Mouse (Mus musculus) megakaryocyte-erythroid progenitor cell, adult 5-6 weeks (primary cell): ENCODE measurements at regions not wholly inside any gene's neighbourhood (a gene's known extent, or its start where the extent isn't known, plus 50 kb on each side); places are given as distances from the start of the nearest gene placed in this dataset.
A peak's percentile ranks its signal among the peaks of the same experiment; 100 is the strongest.

Experiments used
- ATAC-seq: replicated peaks from 2 replicates; pipeline ENCODE4 v1.8.0; 2016; ENCODE audit warnings: mild to moderate bottlenecking, inconsistent platforms; ENCODE audit not compliant: severe bottlenecking, poor library complexity, low FRiP score, low TSS enrichment

DNA sequence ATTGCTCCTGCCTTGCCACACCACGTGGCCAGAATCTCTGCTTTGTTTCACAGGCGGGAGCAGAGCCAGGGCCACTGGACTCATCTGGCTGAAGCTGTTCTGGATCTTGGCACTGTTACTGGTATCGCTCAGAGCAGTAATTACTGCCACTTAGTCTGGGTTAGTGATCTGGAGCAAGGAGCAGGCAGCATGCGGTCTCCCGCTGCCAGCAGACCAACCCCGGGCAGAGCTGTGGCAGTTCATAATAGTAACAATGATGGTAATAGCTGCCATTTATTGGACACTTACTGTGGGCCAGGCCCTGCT is 217.3 kb upstream of the 4930535I16Rik start:
- ATAC-seq, result no peak

DNA sequence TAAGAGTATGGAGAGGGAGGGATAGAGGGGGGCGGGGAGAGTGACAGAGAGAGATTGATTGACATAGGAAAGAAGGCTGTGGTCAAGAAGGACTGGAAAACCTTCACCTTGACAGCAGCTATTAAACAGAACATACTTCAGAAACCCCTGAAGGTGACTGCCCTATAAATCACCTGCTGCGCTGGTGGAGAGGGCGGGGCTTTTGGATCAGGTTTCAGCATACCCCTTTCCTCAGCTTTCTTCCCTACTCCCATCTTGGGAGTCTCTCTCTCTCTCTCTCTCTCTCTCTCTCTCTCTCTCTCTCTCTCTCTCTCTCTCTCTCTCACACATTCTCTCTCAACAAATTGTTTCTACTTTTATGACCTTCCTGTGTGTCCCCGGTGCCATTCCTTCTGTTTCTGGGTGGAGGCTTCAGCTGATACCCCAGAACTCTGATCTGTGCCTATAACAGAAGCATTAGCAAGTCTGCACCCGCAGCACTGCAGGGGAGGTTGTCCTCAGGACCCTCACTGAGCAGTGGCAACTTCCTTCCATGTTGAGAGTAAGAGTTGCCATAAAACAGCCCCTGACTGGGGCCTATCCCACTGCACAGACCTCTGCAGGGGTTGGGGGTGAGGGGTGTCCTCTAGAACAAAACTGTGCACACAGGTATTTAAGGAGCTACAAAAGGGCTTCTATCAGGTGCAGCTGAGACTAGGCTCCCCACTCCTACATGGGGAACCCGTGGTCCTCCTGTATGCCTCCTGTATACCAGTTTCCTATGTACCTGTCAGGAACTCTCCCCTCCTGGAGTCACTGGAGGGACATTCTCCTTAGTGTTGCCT is 216.7 kb upstream of the 4930535I16Rik start:
- no peak for ATAC-seq

DNA sequence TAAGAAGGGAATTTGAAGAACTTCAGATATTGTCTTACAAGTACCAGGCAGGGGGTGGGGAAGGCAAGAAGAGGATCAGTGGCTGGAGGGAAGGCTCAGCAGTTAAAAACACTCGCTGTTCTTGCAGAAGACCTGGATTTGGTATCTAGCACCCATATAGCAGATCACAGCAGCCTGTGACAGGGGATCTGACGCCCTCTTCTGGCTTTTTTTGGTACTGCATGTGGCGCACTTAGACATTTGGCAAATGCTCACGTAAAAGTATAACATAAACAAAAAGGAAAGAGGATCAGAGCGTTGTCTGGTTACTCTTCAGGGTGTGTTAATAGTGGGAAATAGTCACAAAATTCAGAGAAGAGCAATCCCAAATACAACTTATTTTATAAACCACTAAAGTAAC is 213.1 kb upstream of the 4930535I16Rik start:
- ATAC-seq, result no peak

DNA sequence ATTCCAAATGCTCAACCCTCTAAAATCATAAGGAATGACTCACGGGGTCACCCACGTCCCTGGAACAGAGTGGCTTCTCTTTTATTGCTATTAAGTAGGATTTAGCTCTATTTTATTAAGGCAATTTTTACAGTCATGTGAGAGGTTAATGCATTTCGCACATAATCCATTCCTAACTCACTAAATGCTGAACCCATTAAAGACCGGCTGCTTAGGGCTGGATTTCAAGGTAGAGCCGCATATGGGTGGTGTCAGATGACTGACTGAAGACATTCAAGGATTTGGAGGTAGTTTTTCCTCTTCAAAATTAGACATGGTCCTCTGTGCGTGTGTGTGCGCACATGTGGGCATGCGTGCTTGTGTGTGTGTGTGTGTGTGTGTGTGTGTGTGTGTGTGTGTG is 208.4 kb upstream of the 4930535I16Rik start:
- no peak for ATAC-seq

DNA sequence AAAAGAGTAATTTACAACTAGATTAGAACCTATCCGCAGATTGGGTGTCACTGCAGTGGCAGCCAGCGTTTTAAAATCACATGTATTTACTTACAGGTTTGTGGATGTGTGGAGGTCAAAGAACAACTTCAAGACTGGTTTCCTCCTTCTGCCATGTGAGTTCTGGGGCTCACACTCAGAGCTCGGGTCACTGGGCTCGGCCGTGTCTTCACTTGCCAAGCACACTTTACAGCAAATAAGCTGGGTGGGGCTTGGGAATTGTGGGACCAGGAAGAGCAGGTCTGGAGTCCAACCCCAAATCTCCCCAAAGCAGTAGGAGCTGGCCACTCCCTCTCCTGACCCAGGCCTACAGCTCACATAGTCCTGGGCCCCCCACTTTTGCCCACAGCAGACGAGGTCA is 202.5 kb upstream of the 4930535I16Rik start:
- no peak for ATAC-seq

DNA sequence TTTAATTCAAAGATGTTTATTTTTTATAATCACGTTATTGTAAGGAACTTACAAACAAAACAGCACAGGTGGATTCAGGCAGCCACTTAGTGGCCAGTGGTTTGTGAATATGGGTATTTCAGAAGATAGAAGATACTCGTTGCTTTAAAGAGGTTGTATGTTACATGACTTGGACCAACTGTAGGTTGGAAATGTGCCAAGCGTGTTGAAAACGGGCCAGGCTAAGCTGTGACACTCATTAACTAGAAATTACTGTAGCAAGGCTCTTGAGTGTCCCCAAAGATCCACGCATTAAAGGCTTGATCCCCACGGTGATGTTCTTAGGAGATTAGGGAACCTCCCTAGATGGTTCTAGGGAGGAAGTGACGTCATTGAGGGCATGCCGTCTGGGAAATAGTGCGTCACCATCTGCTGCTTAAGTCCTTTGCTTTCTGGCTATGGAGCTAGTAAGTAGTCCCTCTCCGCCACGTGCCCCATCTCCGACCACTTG is 196.1 kb upstream of the 4930535I16Rik start:
- ATAC-seq, result no peak

DNA sequence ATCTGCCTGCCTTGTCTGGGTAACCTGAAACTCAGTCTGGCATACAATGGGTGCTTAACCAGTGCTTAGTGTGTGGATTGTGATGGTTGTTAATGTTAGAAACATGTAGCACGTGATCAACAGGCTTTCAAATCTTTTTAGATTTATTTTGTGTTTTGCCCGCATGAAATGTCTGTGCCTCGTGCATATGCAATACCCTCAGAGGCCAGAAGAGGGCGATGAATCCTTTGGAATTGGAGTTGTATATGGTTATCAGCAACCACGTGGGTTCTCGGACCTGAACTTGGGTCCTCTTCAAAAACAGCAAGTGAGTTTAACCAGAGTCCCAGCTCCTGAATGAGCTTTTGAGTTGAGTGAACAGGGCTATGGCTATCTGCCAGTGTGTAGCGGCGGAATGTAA is 192.9 kb upstream of the 4930535I16Rik start:
- ATAC-seq, result no peak

DNA sequence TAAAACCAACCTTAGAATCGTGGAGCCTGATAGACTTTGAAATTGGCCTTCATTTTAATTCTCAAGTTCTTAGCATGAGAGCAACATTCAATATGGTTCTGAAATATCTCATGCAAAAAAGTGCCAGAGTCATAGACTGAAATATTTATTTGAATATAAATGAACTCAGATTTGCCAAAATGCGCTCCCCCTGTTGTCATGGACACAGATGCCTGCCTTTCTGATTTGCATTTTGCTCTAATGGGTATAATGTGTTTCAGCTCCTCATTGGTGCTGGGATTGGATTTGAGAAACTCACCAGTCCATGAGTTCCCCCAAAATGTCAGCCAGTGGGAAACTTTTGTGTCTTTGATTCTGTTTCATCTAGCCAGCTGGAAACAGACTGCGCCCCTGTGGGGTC is 191.5 kb upstream of the 4930535I16Rik start:
- ATAC-seq, result no peak

DNA sequence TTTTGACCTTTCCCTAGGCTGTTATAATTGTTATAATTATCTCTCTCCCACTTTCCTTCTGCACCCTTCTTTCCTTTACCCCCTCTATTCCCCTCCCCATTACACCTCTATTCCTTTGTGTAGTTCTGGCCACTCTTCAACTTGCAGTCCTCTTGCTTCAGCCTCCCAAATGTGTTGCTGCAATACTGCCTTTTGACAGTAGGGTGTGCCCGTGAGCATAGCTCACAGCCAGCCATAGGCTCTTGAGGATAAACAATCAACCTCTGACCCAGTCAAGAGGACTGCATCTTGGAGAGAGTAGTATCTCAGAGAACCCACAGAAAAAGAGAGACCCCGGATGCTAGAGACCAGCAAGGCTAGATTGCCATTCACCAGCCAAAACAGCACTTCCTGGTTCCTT is 184.9 kb upstream of the 4930535I16Rik start:
- 0 out of 2 replicates have a peak, but pooled peaks have one; percentile 47 for ATAC-seq

DNA sequence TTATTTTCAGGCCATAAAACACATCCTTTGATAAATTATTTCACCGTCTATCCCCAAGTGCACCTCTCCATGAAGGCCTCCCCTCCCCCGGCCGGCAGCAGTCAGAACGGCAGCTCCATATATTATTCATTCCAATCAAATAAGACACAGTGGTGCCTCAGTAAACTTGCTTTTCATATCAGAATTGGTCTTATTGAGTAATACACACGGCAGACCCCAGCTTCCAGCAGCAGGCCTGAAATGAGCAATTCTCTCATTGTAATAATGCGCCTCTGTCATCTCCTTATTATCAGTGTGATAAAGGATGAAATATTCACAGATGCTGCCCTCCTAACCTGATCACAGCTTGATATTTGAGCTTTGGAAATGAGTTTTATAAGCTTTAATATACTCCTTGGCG is 169.0 kb upstream of the 4930535I16Rik start:
- no peak for ATAC-seq

DNA sequence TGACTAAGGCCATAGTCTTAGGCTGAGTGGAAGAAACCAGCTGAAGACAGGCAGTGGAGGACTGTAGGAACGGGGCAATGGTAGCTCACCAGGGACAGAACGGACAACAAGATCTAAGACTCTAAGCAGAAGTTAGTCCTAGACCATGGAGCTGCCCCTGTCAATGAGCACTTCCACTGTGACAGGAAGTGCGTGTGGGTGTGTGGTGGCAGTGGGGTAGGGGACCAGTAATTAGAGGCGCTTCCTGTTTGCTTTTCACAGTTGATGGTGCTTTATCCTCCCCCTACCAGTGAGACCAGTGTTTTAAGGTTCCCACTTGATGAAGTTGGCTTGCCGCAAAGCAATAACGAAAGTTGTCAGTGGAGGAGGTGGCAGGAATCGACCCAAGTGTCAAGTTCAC is 168.4 kb upstream of the 4930535I16Rik start:
- no peak for ATAC-seq

DNA sequence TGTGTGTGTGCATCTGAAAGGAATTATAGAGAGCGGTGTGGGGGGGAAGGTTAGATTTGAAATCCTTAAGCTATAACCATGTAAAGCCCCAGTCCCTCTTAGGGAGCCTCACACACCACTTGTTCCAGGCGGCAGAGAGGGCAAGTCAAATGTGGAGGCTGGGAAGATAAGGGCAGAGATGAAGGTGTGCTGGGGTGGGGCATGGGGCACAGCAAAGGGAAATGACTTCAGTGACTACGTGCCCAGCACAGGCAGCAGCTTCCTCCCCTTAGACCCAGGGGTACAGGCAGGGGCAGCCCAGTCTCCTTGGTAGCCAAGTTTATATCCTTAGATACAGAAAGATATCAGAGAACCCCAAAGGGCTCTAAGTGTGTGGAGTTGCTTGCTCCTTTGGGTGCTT is 161.8 kb upstream of the 4930535I16Rik start:
- ATAC-seq, result no peak

DNA sequence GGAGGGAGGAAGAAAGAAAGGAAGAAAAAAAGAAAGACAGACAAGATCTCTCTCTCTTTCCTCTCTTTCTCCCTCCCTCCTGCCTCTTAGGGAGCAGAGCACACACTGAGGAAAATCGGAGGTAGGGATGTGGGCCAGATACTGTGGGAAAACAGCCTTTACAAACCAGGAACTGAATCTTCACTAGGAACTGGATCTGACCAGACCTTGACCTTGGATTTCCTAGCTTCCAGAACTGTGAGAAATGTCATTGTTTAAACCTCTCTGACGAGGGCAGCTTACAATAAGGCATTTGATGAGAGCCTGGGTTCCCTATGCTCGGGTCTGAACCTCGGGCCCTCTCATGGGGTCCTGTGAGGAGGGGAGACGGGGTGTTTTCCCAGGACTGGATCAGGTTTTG is 157.7 kb upstream of the 4930535I16Rik start:
- ATAC-seq, result no peak

DNA sequence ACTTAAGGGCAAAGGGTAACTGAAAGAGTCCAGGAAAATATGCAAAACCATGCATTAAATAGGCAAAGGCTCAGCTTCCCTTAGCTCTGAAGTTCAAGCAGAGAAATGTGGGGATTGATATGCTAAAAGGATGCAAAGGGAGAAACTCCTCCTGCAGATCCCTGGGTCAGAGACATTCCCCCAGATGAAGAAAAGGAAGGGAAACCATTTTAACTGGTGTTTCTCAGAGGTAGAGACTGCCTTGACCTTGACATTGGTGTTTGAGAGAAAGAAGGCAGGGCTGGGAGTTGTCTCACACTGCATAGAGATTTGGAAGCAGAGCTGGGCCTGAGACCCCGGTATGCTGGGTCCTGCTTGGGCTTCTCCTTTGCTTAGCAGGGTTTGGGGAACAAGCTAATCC is 155.8 kb upstream of the 4930535I16Rik start:
- ATAC-seq, result no peak

DNA sequence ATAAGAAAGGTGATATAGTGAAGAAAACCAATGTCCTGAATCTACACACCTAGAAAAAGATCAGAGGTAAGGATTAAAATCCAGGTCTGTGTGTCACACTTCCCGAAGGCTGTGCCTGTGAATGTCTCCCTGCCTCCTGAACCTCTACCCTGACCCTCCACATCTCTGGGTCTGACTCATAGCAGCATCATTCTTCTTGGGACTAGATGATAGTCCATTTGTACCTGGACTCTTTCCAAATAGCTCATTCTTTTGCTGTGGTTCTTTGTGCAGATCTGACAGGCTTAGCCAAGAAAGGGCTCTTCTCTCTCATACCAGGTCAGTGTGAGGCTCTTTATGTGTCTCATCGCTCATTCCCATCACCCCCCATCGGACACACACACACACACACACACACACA is 146.8 kb upstream of the 4930535I16Rik start:
- no peak for ATAC-seq

DNA sequence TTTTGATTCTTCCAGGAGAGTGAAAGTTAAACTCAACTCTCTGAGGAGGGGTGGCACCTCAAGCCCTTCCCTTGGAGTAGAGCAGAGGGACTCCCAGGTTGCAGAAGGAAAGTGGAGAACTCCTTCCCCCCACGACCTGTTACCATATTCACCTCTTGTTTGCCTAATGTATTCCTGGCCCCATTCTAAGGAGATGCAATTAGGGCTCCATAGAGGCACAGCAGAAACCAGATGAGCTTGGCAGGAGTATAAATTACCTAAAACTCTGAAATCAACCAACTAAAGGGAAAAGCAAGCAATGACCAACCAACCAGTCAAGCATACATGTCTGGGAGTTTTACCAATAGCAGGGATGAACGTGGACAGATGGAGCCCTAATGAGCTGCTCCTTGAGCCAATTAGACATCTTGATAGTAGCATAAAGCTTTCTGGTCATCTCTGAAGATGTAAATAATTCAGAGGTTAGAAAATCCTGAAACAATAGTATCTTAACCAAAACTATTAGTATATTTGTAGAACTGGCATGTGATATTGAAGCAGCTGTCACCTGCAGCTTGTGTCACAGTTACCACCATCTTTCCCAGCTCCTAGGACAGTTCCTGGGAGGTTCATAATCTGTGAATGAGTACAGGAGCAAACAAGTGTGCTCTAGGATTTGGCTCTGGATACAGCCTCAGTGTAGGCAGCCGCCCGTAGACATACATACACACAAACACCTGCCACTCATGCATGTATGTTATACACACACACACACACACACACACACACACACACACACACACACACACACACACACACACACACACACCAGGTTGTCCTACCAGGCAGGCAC is 145.7 kb upstream of the 4930535I16Rik start:
- no peak for ATAC-seq

DNA sequence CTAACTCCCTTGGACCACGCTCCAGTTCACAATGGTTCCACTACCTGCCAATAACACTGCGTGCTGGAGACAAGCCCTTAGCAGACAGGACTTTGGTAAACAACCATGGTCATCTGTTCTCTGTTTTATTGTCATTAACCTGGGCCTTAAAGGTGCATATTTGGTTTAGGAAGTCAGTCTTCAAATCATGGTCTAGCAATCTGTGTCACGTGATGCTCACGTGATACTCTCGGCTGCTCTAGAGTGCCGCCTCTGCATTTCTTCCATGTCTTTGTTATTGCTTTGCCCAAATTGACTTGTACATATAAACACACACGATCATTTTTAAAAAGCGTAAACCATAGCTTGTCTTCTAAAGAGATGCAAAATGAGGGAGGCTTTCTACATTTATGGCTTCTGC is 139.8 kb upstream of the 4930535I16Rik start:
- no peak for ATAC-seq

DNA sequence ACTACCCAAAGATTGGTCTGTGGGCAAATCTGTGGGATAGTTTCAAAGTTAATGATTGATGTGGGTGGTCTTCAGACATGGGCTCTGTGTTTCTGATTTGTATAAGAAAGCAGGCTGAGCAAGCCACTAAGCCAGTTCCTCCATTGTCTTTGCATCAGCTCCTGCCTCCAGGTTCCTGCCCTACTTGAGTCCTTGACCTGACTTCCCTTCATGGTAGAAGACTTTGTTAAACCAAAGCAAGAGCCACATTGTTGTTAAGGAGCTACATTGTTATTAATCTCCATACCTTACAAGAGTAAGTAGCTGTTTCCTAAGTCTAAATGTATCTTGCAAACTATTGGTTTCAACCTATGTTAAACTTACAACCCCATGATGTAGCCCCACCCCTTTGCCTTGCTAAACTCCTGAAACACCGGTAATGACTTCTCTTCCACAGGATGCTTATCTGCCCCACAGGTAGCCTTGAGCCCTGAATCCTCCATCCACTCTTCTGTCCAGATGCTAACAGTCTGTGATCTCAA is 136.5 kb upstream of the 4930535I16Rik start:
- ATAC-seq, result no peak

DNA sequence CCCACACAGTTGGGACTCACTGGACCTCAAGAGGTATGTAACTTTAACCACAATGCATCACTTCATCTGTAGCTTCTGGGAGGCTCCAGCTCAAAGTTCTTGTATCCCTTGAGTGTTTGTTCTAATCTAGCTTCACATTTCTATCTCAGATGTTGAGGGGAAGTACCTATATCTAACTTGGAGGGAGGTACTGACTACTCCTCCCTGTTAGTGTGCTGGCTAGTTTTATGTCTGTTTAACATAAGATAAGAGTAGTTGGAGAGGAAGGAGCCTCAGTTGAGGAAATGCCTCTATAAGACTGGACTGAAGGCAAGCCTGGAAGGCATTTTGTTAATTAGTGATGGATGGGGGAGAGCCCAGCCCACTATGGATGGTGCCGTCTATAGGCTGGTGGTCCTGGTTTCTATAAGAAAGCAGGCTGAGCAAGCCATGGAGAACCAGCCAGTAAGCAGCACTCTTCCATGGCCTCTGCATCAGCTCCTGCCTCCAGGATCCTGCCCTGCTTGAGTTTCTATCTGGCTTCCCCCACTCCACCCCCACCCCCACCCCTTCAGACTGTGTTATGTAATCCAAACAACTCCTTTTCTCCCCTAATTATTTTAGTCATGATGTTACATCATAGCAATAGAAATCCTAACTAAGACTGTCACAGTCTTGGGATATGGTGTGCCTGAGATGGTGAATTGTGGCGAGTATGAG is 135.7 kb upstream of the 4930535I16Rik start:
- no peak for ATAC-seq

DNA sequence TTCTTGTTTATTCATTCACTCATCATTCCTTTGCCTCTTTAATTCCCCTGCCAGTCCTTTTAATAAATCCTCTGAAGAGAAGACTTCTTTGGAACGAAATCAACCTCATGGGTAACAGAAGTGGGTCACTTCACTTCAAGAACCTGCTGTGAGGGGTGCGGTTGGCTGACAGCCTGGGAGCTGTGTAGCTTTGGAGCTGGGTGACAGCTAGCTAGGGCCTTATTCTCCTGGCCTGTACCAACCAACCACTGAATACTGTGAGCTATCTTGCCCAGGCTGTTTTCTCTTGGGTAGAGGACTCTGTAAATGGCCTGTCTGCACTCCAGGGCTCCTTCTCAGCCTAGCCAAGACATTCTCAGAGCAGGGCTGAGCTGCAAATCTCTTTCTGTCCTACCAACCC is 134.6 kb upstream of the 4930535I16Rik start:
- ATAC-seq, result no peak
